Comparison of ENCODE assay signal across 33 mouse cellular contexts in genomic region chr5:131229744-131230143, GRCm38 (mm10).
DNase-seq lines count a peak whose midpoint lies in the region; ATAC-seq lines count a peak whose summit lies in the region.
"Had no signal": no experiment of that assay in that cellular context is flagged by ENCODE, and none has a peak within 500 bp of the region (broad histone marks: within the 10 kb centered on the region; RNA-seq: fewer than 3 reads in every experiment).

No protein-coding gene starts in this region.

- H3K27me3 ChIP-seq in heart, embryonic 10.5 days (ENCODE audit: insufficient read depth, poor library complexity, severe bottlenecking), result no peaks in the 10 kb centered on the region
- H3K27me3 ChIP-seq in heart, embryonic 13.5 days (replicated peaks), result no peaks in the 10 kb centered on the region
- H3K27me3 ChIP-seq: embryonic facial prominence, embryonic 15.5 days; forebrain, embryonic 12.5 days; hindbrain, embryonic 15.5 days; kidney, embryonic 15.5 days; limb, embryonic 12.5 days; lung, embryonic 15.5 days; megakaryocyte, embryonic 14.5 days; midbrain, embryonic 12.5 days; neural tube, embryonic 12.5 days; Patski had no signal

- 63% methylated on average over 10 of the region's 10 CpGs for WGBS in heart, embryonic 10.5 days
- 55% methylated on average over 10 of the region's 10 CpGs for WGBS in heart, embryonic 13.5 days

- peak; percentile 37 for DNase-seq in gastrocnemius, adult 18-20 months (ENCODE audit: low spot score)
- no peak for DNase-seq in gastrocnemius, postnatal 14 days
- DNase-seq in heart, embryonic 10.5 days (ENCODE audit: low spot score), result no peak
- no peak for DNase-seq in heart, postnatal 36 days
- peak; percentile 12 for DNase-seq in heart, postnatal 4 days
- DNase-seq in MN1 (ENCODE audit: low spot score), result no peak
- DNase-seq: adrenal gland, postnatal 14 days; cerebellum, adult 18-20 months; cerebellum, postnatal 10 days; forebrain, postnatal 0 days; gastrocnemius, postnatal 36 days; kidney, adult 11 months; kidney, postnatal 25 days; lung, postnatal 4 days; right cerebral cortex, postnatal 4 days; thymus, adult 2 months; thymus, postnatal 36 days had no signal

- H3K9ac ChIP-seq in heart, embryonic 13.5 days, result no peak overlapping the region; the same call in 1 of the 2 replicates
- H3K9ac ChIP-seq: embryonic facial prominence, embryonic 15.5 days; forebrain, embryonic 12.5 days; forebrain, postnatal 0 days; hindbrain, embryonic 15.5 days; kidney, embryonic 15.5 days; limb, embryonic 12.5 days; lung, embryonic 15.5 days; midbrain, embryonic 12.5 days; neural tube, embryonic 12.5 days had no signal

- no peak overlapping the region for H3K4me2 ChIP-seq in heart, embryonic 13.5 days
- H3K4me2 ChIP-seq: embryonic facial prominence, embryonic 15.5 days; forebrain, embryonic 12.5 days; hindbrain, embryonic 15.5 days; kidney, embryonic 15.5 days; limb, embryonic 12.5 days; lung, embryonic 15.5 days; midbrain, embryonic 12.5 days; neural tube, embryonic 12.5 days had no signal

- no peaks in the 10 kb centered on the region for H3K9me3 ChIP-seq in heart, embryonic 10.5 days
- H3K9me3 ChIP-seq in heart, embryonic 13.5 days, result no peaks in the 10 kb centered on the region
- H3K9me3 ChIP-seq: embryonic facial prominence, embryonic 15.5 days; forebrain, embryonic 12.5 days; hindbrain, embryonic 10.5 days; hindbrain, embryonic 15.5 days; kidney, embryonic 15.5 days; limb, embryonic 12.5 days; lung, embryonic 15.5 days; midbrain, embryonic 12.5 days; neural tube, embryonic 12.5 days had no signal

- H3K4me3 ChIP-seq in heart, embryonic 10.5 days, result no peak overlapping the region
- no peak overlapping the region for H3K4me3 ChIP-seq in heart, embryonic 13.5 days
- H3K4me3 ChIP-seq: embryonic facial prominence, embryonic 15.5 days; forebrain, embryonic 12.5 days; hindbrain, embryonic 10.5 days; hindbrain, embryonic 15.5 days; kidney, embryonic 15.5 days; left cerebral cortex, adult 2 months; limb, embryonic 12.5 days; lung, embryonic 15.5 days; midbrain, embryonic 12.5 days; myocyte; neural tube, embryonic 12.5 days had no signal

- H3K27ac ChIP-seq in heart, embryonic 10.5 days, result peak overlapping the region; percentile 59; the same call in 1 of the 2 replicates
- H3K27ac ChIP-seq in heart, embryonic 13.5 days (replicated peaks), result peak overlapping the region; percentile 85
- H3K27ac ChIP-seq: embryonic facial prominence, embryonic 15.5 days; forebrain, embryonic 12.5 days; hindbrain, embryonic 10.5 days; hindbrain, embryonic 15.5 days; kidney, embryonic 15.5 days; left cerebral cortex, adult 2 months; limb, embryonic 12.5 days; lung, embryonic 15.5 days; midbrain, embryonic 12.5 days; neural tube, embryonic 12.5 days had no signal

- ATAC-seq in heart, embryonic 13.5 days (ENCODE audit: extremely low read depth, insufficient number of reproducible peaks, low FRiP score, low TSS enrichment), result no peak
- ATAC-seq: forebrain, postnatal 0 days; inflammation-experienced regulatory T-cells, adult 6 months; Patski had no signal

- no peaks in the 10 kb centered on the region for H3K36me3 ChIP-seq in heart, embryonic 10.5 days
- no peaks in the 10 kb centered on the region for H3K36me3 ChIP-seq in heart, embryonic 13.5 days
- H3K36me3 ChIP-seq: embryonic facial prominence, embryonic 15.5 days; forebrain, embryonic 12.5 days; G1E; hindbrain, embryonic 10.5 days; hindbrain, embryonic 15.5 days; kidney, embryonic 15.5 days; limb, embryonic 12.5 days; lung, embryonic 15.5 days; midbrain, embryonic 12.5 days; neural tube, embryonic 12.5 days had no signal

- H3K4me1 ChIP-seq in heart, embryonic 10.5 days, result peaks cover 26% of the 10 kb centered on the region; the same call in 1 of the 2 replicates
- peaks cover 34% of the 10 kb centered on the region for H3K4me1 ChIP-seq in heart, embryonic 13.5 days
- H3K4me1 ChIP-seq: forebrain, embryonic 12.5 days; hindbrain, embryonic 10.5 days; limb, embryonic 12.5 days; megakaryocyte, embryonic 14.5 days; midbrain, embryonic 12.5 days; neural tube, embryonic 12.5 days had no signal

- intact Hi-C loops in gastrocnemius, postnatal 14 days (cut with DNase I; ENCODE audit: low total_unique reads), result no loop called here
- intact Hi-C loops in heart, postnatal 36 days (cut with DNase I), result loop anchor here (5.0 kb wide), 1 partner anchor 78 kb away; the partner anchor contains the start of gene Galnt17

Comparison
In these comparisons a context has a peak if more than half of its experiments do, and no peak if none do; other contexts are left out.
1. DNase-seq: peak in gastrocnemius, adult 18-20 months (single experiment) and heart, postnatal 4 days (single experiment); none in gastrocnemius, postnatal 14 days (single experiment), heart, embryonic 10.5 days (single experiment), heart, postnatal 36 days (0 of 2) and MN1 (single experiment).